ENCODE assay signal across 12 mouse cellular contexts in the genomic region with DNA sequence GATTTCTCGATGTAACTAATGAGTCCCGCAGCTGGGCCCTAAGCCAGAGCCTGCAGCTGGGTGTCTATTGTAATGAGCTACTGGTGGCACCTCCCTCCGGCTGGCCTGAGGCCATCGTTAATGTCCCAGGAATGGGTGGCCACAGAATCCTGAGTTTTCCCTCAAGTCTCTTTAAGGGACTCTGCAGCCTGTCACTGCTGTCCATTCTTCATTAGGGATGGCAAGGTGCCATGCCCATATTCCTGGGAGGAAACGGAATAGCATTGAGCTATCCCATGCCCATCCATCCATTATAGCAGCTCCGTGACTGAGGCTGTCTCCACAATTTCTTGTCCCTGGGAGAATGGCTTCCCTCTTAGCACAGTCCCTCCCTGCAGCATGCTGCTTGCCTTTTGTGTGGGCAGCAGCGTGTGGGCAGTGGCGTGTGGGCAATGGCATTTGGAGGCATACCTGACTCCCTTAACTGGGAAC.
DNase-seq lines count a peak whose midpoint lies in the region; ATAC-seq and TF ChIP-seq lines count a peak whose summit lies in the region.
"Had no signal": no experiment of that assay in that cellular context is flagged by ENCODE, and none has a peak within 500 bp of the region (broad histone marks: within the 10 kb centered on the region; RNA-seq: fewer than 3 reads in every experiment).

No protein-coding gene starts in this region.

- H3K4me2 ChIP-seq in forebrain, embryonic 13.5 days: no peak overlapping the region
- no peak overlapping the region for H3K4me2 ChIP-seq in forebrain, embryonic 12.5 days
- no peak overlapping the region for H3K4me2 ChIP-seq in midbrain, embryonic 13.5 days (replicated peaks)
- no peak overlapping the region for H3K4me2 ChIP-seq in intestine, postnatal 0 days (replicated peaks; ENCODE audit: low read depth)
- H3K4me2 ChIP-seq: heart, embryonic 15.5 days had no signal

- no peaks in the 10 kb centered on the region for H3K9me3 ChIP-seq in forebrain, embryonic 13.5 days (replicated peaks)
- no peaks in the 10 kb centered on the region for H3K9me3 ChIP-seq in forebrain, embryonic 12.5 days
- H3K9me3 ChIP-seq in midbrain, embryonic 13.5 days: no peaks in the 10 kb centered on the region
- H3K9me3 ChIP-seq in midbrain, embryonic 10.5 days (replicated peaks): no peaks in the 10 kb centered on the region
- no peaks in the 10 kb centered on the region for H3K9me3 ChIP-seq in intestine, postnatal 0 days (ENCODE audit: control insufficient read depth)
- H3K9me3 ChIP-seq: heart, embryonic 15.5 days had no signal

- 32% methylated on average over 8 of the region's 8 CpGs for WGBS in forebrain, embryonic 13.5 days
- WGBS in forebrain, embryonic 12.5 days: 52% methylated on average over 8 of the region's 8 CpGs
- WGBS in midbrain, embryonic 13.5 days: 58% methylated on average over 8 of the region's 8 CpGs
- 85% methylated on average over 8 of the region's 8 CpGs for WGBS in midbrain, embryonic 10.5 days
- WGBS in intestine, postnatal 0 days: 77% methylated on average over 8 of the region's 8 CpGs

- H3K4me3 ChIP-seq in forebrain, embryonic 13.5 days: no peak overlapping the region
- H3K4me3 ChIP-seq in forebrain, embryonic 12.5 days (replicated peaks): no peak overlapping the region
- H3K4me3 ChIP-seq in midbrain, embryonic 13.5 days (replicated peaks): no peak overlapping the region
- H3K4me3 ChIP-seq in midbrain, embryonic 10.5 days: no peak overlapping the region
- H3K4me3 ChIP-seq in intestine, postnatal 0 days (ENCODE audit: low read depth, low read length): no peak overlapping the region
- H3K4me3 ChIP-seq: heart, embryonic 15.5 days had no signal

- peak; percentile 65 for ATAC-seq in forebrain, embryonic 13.5 days
- ATAC-seq in forebrain, embryonic 12.5 days (ENCODE audit: low FRiP score): no peak
- ATAC-seq in midbrain, embryonic 13.5 days: peak; percentile 40
- no peak for ATAC-seq in erythroid progenitor cell, adult 5-6 weeks (replicated peaks; ENCODE audit: low FRiP score, poor library complexity, severe bottlenecking)
- no peak for ATAC-seq in intestine, postnatal 0 days

- H3K36me3 ChIP-seq in forebrain, embryonic 13.5 days (ENCODE audit: poor library complexity, severe bottlenecking): no peaks in the 10 kb centered on the region
- no peaks in the 10 kb centered on the region for H3K36me3 ChIP-seq in forebrain, embryonic 12.5 days (replicated peaks)
- H3K36me3 ChIP-seq in midbrain, embryonic 13.5 days: peaks cover 9% of the 10 kb centered on the region; the same call in 1 of the 2 replicates
- H3K36me3 ChIP-seq in midbrain, embryonic 10.5 days: no peaks in the 10 kb centered on the region
- 0 out of 2 replicates have a peak, but pooled peaks cover 6% of the 10 kb centered on the region for H3K36me3 ChIP-seq in intestine, postnatal 0 days (ENCODE audit: control insufficient read depth, insufficient read depth)
- H3K36me3 ChIP-seq: heart, embryonic 15.5 days had no signal

- no peaks in the 10 kb centered on the region for H3K27me3 ChIP-seq in forebrain, embryonic 13.5 days
- no peaks in the 10 kb centered on the region for H3K27me3 ChIP-seq in forebrain, embryonic 12.5 days
- no peaks in the 10 kb centered on the region for H3K27me3 ChIP-seq in midbrain, embryonic 13.5 days
- no peaks in the 10 kb centered on the region for H3K27me3 ChIP-seq in midbrain, embryonic 10.5 days (ENCODE audit: low read depth, poor library complexity, severe bottlenecking)
- no peaks in the 10 kb centered on the region for H3K27me3 ChIP-seq in intestine, postnatal 0 days (replicated peaks; ENCODE audit: control insufficient read depth, insufficient read depth, low read length)
- H3K27me3 ChIP-seq: heart, embryonic 15.5 days had no signal

- intact Hi-C loops in left cerebral cortex, postnatal 25 days (cut with DNase I): loop anchor here (2.0 to 10.0 kb wide), 3 partner anchors 100 to 660 kb away; no protein-coding TSS in a partner anchor

- TF ChIP-seq CTCF in intestine, postnatal 0 days (IDR thresholded peaks at IDR 0.05; ENCODE audit: low read depth): no peak

- peaks cover 15% of the 10 kb centered on the region for H3K4me1 ChIP-seq in forebrain, embryonic 13.5 days
- peaks cover 12% of the 10 kb centered on the region for H3K4me1 ChIP-seq in forebrain, embryonic 12.5 days
- peaks cover 25% of the 10 kb centered on the region for H3K4me1 ChIP-seq in midbrain, embryonic 13.5 days (replicated peaks)
- peaks cover 7% of the 10 kb centered on the region for H3K4me1 ChIP-seq in midbrain, embryonic 10.5 days
- H3K4me1 ChIP-seq in intestine, postnatal 0 days (replicated peaks; ENCODE audit: control insufficient read depth, insufficient read depth, low read length): no peaks in the 10 kb centered on the region
- H3K4me1 ChIP-seq: heart, embryonic 15.5 days had no signal

- H3K9ac ChIP-seq in forebrain, embryonic 13.5 days: no peak overlapping the region
- no peak overlapping the region for H3K9ac ChIP-seq in forebrain, embryonic 12.5 days
- H3K9ac ChIP-seq in midbrain, embryonic 13.5 days (replicated peaks): no peak overlapping the region
- no peak overlapping the region for H3K9ac ChIP-seq in intestine, postnatal 0 days (ENCODE audit: low read depth, low read length)
- H3K9ac ChIP-seq: heart, embryonic 15.5 days had no signal

- H3K27ac ChIP-seq in forebrain, embryonic 13.5 days: peak overlapping the region; percentile 42; the same call in 1 of the 2 replicates
- H3K27ac ChIP-seq in forebrain, embryonic 12.5 days: no peak overlapping the region
- peak overlapping the region; percentile 68 for H3K27ac ChIP-seq in midbrain, embryonic 13.5 days
- H3K27ac ChIP-seq in midbrain, embryonic 10.5 days (replicated peaks): no peak overlapping the region
- no peak overlapping the region for H3K27ac ChIP-seq in intestine, postnatal 0 days (ENCODE audit: low read depth, low read length)
- H3K27ac ChIP-seq: heart, embryonic 15.5 days; kidney, postnatal 0 days had no signal

- no peak for DNase-seq in midbrain, embryonic 10.5 days (ENCODE audit: low spot score)
- peak; percentile 45 to 88 for DNase-seq in left cerebral cortex, postnatal 25 days (ENCODE audit: low spot score in 2 of 2)
- DNase-seq in right cerebral cortex, postnatal 36 days (ENCODE audit: low spot score in 2 of 2): peak; percentile 62
- DNase-seq: cerebellum, adult 11-12 months; gastrocnemius, postnatal 14 days had no signal

Comparison
In these comparisons a context has a peak if more than half of its experiments do, and no peak if none do; other contexts are left out.
1. ATAC-seq: peak in forebrain, embryonic 13.5 days (single experiment) and midbrain, embryonic 13.5 days (single experiment); none in forebrain, embryonic 12.5 days (single experiment), erythroid progenitor cell, adult 5-6 weeks (single experiment) and intestine, postnatal 0 days (single experiment).
2. H3K27ac ChIP-seq: peak in forebrain, embryonic 13.5 days (single experiment) and midbrain, embryonic 13.5 days (single experiment); none in forebrain, embryonic 12.5 days (single experiment), midbrain, embryonic 10.5 days (single experiment) and intestine, postnatal 0 days (single experiment).